Mouse (Mus musculus) limb, embryonic 10.5 days (tissue): ENCODE data around the gene Osr1. TPM values are rescaled to one million over a fixed set of nuclear protein-coding genes. Genes with fewer than 3 reads are reported as not detected.

ENCODE experiments used
- DNase-seq: peaks from one replicate; pipeline ENCODE4 v3.0.0-alpha.2; 2017; ENCODE audit warnings: low spot score
- H3K27ac ChIP-seq: fragments of 300-500 bp; sonication (generic); 2 replicates; pipeline ENCODE4 v1.5.1; 2016; ENCODE audit warnings: mild to moderate bottlenecking
- H3K27me3 ChIP-seq: fragments of 300-500 bp; sonication (generic); 2 replicates; pipeline ENCODE4 v1.6.1; 2016; ENCODE audit warnings: low read depth, mild to moderate bottlenecking; ENCODE audit not compliant: poor library complexity, severe bottlenecking
- H3K36me3 ChIP-seq: fragments of 300-500 bp; sonication (generic); 2 replicates; pipeline ENCODE4 v1.6.1; 2016; ENCODE audit warnings: mild to moderate bottlenecking, moderate library complexity
- H3K4me1 ChIP-seq: fragments of 300-500 bp; sonication (generic); 2 replicates; pipeline ENCODE4 v1.6.1; 2016
- H3K4me3 ChIP-seq: fragments of 300-500 bp; sonication (generic); 2 replicates; pipeline ENCODE4 v1.5.1; 2016; ENCODE audit warnings: mild to moderate bottlenecking, moderate library complexity
- H3K9me3 ChIP-seq: fragments of 300-500 bp; sonication (generic); replicated peaks from 2 replicates; pipeline ENCODE4 v1.6.1; 2016; ENCODE audit warnings: mild to moderate bottlenecking
- WGBS: fragments of 180-500 bp; shearing (Covaris S2); methylation state at CpG from one replicate; pipeline ENCODE4 v1.1.7; 2016; 5-methylcytosine and 5-hydroxymethylcytosine counted together
- polyA plus RNA-seq: library from polyadenylated mRNA; unstranded; fragments of >200 nt; fragmentation: Nextera tagmentation; extraction: Ambion mirVana; gene quantifications from 2 replicates; pipeline ENCODE4 v1.2.1, GENCODE M21; 2016

Osr1 gene
- polyA plus RNA-seq, 1 experiment from 2014 or later, result 38.3 TPM

DNA sequence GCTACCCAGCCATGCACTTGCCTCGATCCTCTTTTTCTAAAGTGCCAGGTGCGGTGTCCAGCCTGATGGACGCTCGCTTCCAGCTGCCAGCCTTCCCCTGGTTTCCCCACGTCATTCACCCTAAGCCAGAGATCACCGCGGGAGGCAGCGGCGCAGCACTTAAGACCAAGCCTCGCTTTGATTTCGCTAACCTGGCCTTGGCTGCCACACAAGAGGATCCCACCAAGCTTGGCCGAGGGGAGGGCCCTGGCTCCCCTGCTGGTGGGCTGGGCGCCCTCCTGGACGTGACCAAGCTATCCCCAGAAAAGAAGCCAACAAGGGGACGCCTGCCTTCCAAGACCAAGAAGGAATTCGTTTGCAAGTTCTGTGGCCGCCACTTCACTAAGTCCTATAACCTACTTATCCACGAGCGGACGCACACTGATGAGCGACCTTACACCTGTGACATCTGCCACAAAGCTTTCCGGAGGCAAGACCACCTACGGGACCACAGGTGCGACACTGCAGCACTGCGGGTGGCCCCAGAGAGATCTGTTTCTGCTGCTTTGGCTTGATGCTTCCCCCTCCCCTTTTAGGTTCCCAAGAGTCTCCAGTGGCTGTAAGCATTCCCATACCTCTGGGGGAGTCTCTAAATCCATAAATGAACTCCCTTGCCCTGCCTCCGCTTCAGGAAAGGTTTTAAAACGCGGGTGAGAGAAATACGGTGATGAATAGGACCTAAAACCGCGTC, 9.6 kb downstream of the Osr1 start:
- Histone ChIP-seq H3K4me1 (peaks cover 75% of the 10 kb centered on the region), H3K36me3 (no peaks in the 10 kb centered on the region), H3K4me3 (peak overlapping the region; percentile 47), H3K27me3 (peaks cover 97% of the 10 kb centered on the region), H3K9me3 (no peaks in the 10 kb centered on the region), H3K27ac (peak overlapping the region; percentile 22; the same call in 1 of the 2 replicates)
- DNase-seq, result peak; percentile 60
- 4% methylated on average over 31 of the region's 31 CpGs for WGBS

GRCm38 (mm10) chr12:9580041-9580905, 10.4 kb downstream of the Osr1 start:
- WGBS, result 2% methylated on average over 33 of the region's 33 CpGs
- peak overlapping the region; percentile 22; the same call in 1 of the 2 replicates for H3K27ac ChIP-seq
- peaks cover 75% of the 10 kb centered on the region for H3K4me1 ChIP-seq
- peak; percentile 65 for DNase-seq
- no peaks in the 10 kb centered on the region for H3K36me3 ChIP-seq
- H3K27me3 ChIP-seq, result peaks cover 89% of the 10 kb centered on the region
- peak overlapping the region; percentile 47 for H3K4me3 ChIP-seq
- no peaks in the 10 kb centered on the region for H3K9me3 ChIP-seq

GRCm38 (mm10) chr12:9581011-9581410, 11.1 kb downstream of the Osr1 start:
- WGBS, result 1% methylated on average over 30 of the region's 30 CpGs
- peak overlapping the region; percentile 72 for H3K27ac ChIP-seq
- peak; percentile 65 for DNase-seq

GRCm38 (mm10) chr12:9581506-9581905, 11.6 kb downstream of the Osr1 start:
- Histone ChIP-seq H3K27me3 (peaks cover 77% of the 10 kb centered on the region), H3K4me1 (peaks cover 67% of the 10 kb centered on the region), H3K4me3 (peak overlapping the region; percentile 47), H3K36me3 (no peaks in the 10 kb centered on the region), H3K9me3 (no peaks in the 10 kb centered on the region), H3K27ac (no peak overlapping the region)
- DNase-seq, result peak; percentile 47
- 4% methylated on average over 12 of the region's 12 CpGs for WGBS

More at GRCm38 (mm10) chr12:9581011-9581410, 11.1 kb downstream of the Osr1 start:
- H3K4me3 ChIP-seq, result peak overlapping the region; percentile 47
- H3K27me3 ChIP-seq, result peaks cover 82% of the 10 kb centered on the region
- H3K36me3 ChIP-seq, result no peaks in the 10 kb centered on the region
- H3K9me3 ChIP-seq, result no peaks in the 10 kb centered on the region
- peaks cover 72% of the 10 kb centered on the region for H3K4me1 ChIP-seq

DNA sequence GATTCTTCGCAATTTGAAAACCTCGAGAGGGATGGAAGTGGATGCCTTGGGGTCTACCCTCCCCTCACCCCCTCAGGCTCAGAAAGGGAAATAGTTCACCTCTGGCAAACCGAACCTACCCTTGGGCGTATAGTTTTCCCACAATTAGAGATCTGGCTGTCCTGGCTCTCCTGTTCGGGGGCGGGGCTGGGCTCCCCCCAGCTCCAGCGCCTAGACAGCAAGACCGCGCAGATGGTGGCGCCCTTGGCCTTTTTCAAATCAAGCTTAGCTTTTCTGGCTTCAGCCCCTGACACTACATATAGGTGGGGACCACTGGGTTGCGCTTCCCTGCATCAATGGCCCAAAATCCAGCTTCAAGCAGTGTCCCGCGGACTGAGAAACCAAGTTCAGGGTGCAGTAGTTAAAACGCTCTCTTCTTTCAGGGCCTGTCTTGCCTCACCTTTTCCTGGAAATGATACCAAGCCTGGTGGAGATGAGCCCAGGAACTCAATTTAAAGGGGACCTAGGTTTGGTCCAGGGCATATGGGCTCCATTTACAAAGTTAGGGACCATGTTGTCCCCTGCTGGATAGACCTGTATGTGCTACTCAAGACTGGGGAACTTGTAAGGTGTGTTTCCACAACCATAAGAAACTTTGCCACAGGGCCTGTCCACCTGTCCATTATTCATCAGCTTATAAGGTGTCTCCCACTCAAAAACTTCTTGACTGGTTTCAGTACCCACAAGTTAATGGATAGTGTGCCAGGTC, 12.5 kb downstream of the Osr1 start:
- Histone ChIP-seq H3K4me1 (peaks cover 57% of the 10 kb centered on the region), H3K27me3 (peaks cover 68% of the 10 kb centered on the region), H3K27ac (no peak overlapping the region), H3K4me3 (no peak overlapping the region), H3K36me3 (no peaks in the 10 kb centered on the region), H3K9me3 (no peaks in the 10 kb centered on the region)
- DNase-seq, result peak; percentile 43
- WGBS, result 17% methylated on average over 14 of the region's 14 CpGs

DNA sequence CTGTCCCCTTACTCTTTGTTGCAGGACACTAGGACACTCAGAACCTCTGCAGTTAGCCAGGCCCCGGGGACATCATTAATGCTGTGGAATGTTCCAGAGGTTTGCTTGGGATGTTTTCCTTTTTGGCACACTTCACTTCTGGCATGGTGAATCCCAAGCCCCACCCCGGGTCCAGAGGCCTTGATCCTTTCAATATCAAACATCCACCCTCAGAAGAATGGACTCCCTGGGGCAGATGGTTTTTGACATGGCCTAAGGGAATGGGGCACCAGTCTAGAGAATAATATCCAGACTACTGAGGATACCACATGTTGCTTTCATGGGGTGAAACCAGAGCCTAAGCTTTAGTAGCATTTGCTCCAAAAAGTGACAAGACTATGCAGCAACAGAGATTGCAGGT, 13.5 kb downstream of the Osr1 start:
- Histone ChIP-seq H3K4me3 (no peak overlapping the region), H3K9me3 (no peaks in the 10 kb centered on the region), H3K4me1 (peaks cover 56% of the 10 kb centered on the region), H3K27ac (no peak overlapping the region), H3K27me3 (peaks cover 58% of the 10 kb centered on the region), H3K36me3 (no peaks in the 10 kb centered on the region)
- DNase-seq, result no peak
- 21% methylated on average over 2 of the region's 2 CpGs for WGBS

DNA sequence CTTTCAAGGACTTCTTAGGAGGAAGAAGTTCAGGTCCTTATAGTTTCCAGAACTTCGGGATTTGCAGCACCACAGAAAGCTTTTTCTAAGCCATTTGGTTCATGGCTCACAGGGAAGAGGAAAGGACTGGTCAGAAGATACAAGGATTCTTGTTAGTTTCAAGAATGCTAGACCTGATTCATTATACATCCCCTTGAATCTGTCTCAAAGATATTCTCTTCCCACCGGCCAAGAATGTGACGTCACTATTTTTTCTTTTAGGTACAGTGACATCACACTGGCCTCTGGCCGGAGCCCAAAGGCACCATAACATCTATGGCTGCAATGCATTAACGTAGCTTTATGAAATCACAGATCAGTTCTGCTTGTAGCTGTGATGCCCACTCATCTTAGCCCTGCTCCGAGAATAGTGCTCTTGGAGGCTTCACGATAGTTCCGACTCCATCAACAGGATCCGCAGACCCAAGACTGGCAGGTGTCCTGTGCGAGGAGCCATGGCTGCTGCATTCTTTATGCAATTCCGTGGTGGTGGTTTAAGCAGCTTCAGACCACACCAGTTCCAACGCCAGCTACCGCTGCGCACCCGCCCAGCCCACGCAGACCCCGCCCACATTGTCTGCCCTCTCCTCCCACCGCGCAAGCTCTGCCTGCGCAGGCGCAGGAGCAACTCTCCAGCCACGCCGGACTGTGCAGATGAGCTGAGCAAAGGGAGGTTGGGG, 14.6 kb downstream of the Osr1 start:
- Histone ChIP-seq H3K9me3 (no peaks in the 10 kb centered on the region), H3K36me3 (no peaks in the 10 kb centered on the region), H3K4me3 (peak overlapping the region; percentile 52), H3K27ac (peak overlapping the region; percentile 76), H3K27me3 (peaks cover 47% of the 10 kb centered on the region), H3K4me1 (peaks cover 46% of the 10 kb centered on the region)
- DNase-seq, result peak; percentile 85
- 1% methylated on average over 23 of the region's 23 CpGs for WGBS

DNA sequence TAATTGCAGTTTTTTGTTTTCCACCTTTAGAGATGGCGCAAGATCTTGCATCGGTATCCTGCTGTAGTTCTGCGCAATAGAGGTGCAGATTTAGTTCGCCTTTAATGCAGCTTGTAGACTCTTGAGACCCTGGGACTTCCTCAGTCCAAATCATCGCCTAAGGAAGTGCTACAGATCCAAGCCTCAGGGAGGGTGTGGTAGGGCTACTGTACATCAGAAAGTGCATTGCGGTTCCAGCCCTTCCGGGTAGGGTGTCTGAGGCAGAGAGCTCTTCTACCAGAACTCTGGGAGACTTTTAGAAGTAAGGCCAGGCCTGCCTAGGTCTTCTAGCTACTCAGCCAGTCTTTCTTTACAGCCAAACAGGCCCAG, 15.2 kb downstream of the Osr1 start:
- no peak for DNase-seq
- H3K4me3 ChIP-seq, result peak overlapping the region; percentile 52
- H3K36me3 ChIP-seq, result no peaks in the 10 kb centered on the region
- H3K4me1 ChIP-seq, result peaks cover 41% of the 10 kb centered on the region
- no peaks in the 10 kb centered on the region for H3K9me3 ChIP-seq
- H3K27me3 ChIP-seq, result peaks cover 41% of the 10 kb centered on the region
- WGBS, result 2% methylated on average over 7 of the region's 7 CpGs
- peak overlapping the region; percentile 76 for H3K27ac ChIP-seq

GRCm38 (mm10) chr12:9587732-9588131, 17.8 kb downstream of the Osr1 start:
- H3K36me3 ChIP-seq, result no peaks in the 10 kb centered on the region
- H3K27ac ChIP-seq, result no peak overlapping the region
- peaks cover 22% of the 10 kb centered on the region for H3K4me1 ChIP-seq
- peaks cover 16% of the 10 kb centered on the region for H3K27me3 ChIP-seq
- H3K4me3 ChIP-seq, result no peak overlapping the region
- H3K9me3 ChIP-seq, result no peaks in the 10 kb centered on the region
- no peak for DNase-seq
- WGBS, result 72% methylated on average over 1 of the region's 1 CpGs

- peaks cover 14% of the 10 kb centered on the region for H3K4me1 ChIP-seq
- H3K27me3 ChIP-seq, result no peaks in the 10 kb centered on the region
- 76% methylated on average over 7 of the region's 7 CpGs for WGBS
- H3K27ac ChIP-seq, result no peak overlapping the region
- no peaks in the 10 kb centered on the region for H3K36me3 ChIP-seq
- H3K4me3 ChIP-seq, result no peak overlapping the region
- no peak for DNase-seq
- H3K9me3 ChIP-seq, result no peaks in the 10 kb centered on the region
These were observed 19.7 kb downstream of the Osr1 start for GRCm38 (mm10) chr12:9589561-9590134.

DNA sequence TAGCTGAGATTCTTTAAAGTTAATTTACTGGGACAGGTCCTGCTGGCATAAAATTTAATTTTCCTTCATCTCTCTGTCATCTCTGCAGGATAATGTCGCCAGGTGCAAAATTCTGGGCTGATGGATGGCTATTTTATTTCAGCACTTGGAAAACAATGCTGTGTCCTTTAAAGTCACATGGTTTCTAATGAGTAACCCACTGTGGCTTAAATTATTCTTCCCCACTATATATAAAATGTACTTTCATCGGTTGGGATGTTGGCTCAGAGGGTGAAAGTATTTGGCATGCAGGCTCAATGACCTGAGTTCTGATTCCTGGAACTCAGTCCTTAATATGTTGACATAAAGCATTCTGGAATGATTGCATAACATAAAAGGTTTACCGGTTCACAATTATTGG, 21.2 kb downstream of the Osr1 start:
- DNase-seq, result no peak

GRCm38 (mm10) chr12:9598219-9598618, 28.3 kb downstream of the Osr1 start:
- no peak for DNase-seq
- Histone ChIP-seq H3K27me3 (no peaks in the 10 kb centered on the region), H3K36me3 (no peaks in the 10 kb centered on the region), H3K4me3 (no peak overlapping the region), H3K9me3 (no peaks in the 10 kb centered on the region), H3K27ac (no peak overlapping the region), H3K4me1 (0 out of 2 replicates have a peak, but pooled peaks cover 5% of the 10 kb centered on the region)

More for the DNA sequence above, 21.2 kb downstream of the Osr1 start:
- no peaks in the 10 kb centered on the region for H3K9me3 ChIP-seq
- peaks cover 6% of the 10 kb centered on the region; the same call in 1 of the 2 replicates for H3K4me1 ChIP-seq
- WGBS, result 67% methylated on average over 3 of the region's 3 CpGs
- no peaks in the 10 kb centered on the region for H3K27me3 ChIP-seq
- no peak overlapping the region for H3K27ac ChIP-seq
- no peaks in the 10 kb centered on the region for H3K36me3 ChIP-seq
- no peak overlapping the region for H3K4me3 ChIP-seq
